11 mouse cellular contexts compared by ENCODE assay signal in the genomic region with DNA sequence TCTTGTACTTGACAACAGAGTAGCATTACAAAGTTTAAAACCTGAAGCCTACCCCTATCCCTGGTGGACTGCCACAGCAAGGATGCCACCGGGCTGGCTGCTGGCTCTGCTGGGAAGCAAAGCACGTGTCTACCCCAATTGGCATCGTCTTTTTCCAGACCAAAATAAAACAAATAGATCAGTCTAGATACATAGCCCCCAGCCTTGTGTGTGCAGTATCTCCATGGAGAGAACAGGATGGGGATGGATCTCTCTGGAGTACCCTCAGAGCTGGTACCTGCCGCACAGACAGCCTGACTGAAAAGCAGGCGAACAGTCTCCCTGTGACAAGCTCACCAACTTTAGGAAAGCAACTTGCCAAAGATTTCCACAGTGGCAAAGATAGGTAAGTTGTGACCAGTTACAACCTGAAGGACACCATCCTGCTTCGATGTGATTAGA. TPM values are rescaled to one million over a fixed set of nuclear protein-coding genes. Genes with fewer than 3 reads are reported as not detected.
A peak's percentile ranks its signal among the peaks of the same experiment; 100 is the strongest.
DNase-seq lines count a peak whose midpoint lies in the region; ATAC-seq and TF ChIP-seq lines count a peak whose summit lies in the region.
"Had no signal": no experiment of that assay in that cellular context is flagged by ENCODE, and none has a peak within 500 bp of the region (broad histone marks: within the 10 kb centered on the region; RNA-seq: fewer than 3 reads in every experiment).

No protein-coding gene starts in this region.

- DNase-seq in heart, adult 2 months, result no peak
- no peak for DNase-seq in heart, postnatal 10 days
- no peak for DNase-seq in CH12.LX (ENCODE audit: extremely low read depth)
- DNase-seq in forebrain, postnatal 0 days, result peak; percentile 52
- DNase-seq in spleen, postnatal 14 days (ENCODE audit: low spot score in 2 of 2), result no peak
- DNase-seq in layer of hippocampus, adult 8-10 months (ENCODE audit: low spot score in 2 of 2), result no peak
- no peak for DNase-seq in B cell, adult 2 months
- DNase-seq: adrenal gland, postnatal 10 days; lung, postnatal 14 days had no signal

- no peaks in the 10 kb centered on the region for H3K79me2 ChIP-seq in heart, adult 2 months (replicated peaks; ENCODE audit: control insufficient read depth, insufficient read depth, low read length)
- H3K79me2 ChIP-seq in CH12.LX (replicated peaks; ENCODE audit: control insufficient read depth, extremely low read depth, insufficient read depth, poor library complexity, severe bottlenecking), result peaks cover 99% of the 10 kb centered on the region
- H3K79me2 ChIP-seq in macrophage (ENCODE audit: inconsistent target), result peaks cover 95% of the 10 kb centered on the region

- peaks cover 16% of the 10 kb centered on the region for H3K4me1 ChIP-seq in heart, adult 2 months (ENCODE audit: control insufficient read depth, insufficient read depth, low read length)
- H3K4me1 ChIP-seq in CH12.LX (ENCODE audit: control insufficient read depth in 1 of 2, insufficient read depth in 2 of 2), result peaks cover 2 to 38% of the 10 kb centered on the region in 2 experiments; a peak in 3 of 4 replicates
- peaks cover 22% of the 10 kb centered on the region for H3K4me1 ChIP-seq in forebrain, postnatal 0 days (ENCODE audit: insufficient read depth)

- in situ Hi-C loops in CH12.LX (cut with MboI; ENCODE audit: low pct_ligation_motif_present, low pct_unique_long_range_greater_than_20kb, low sequenced_read_pairs), result loop anchor here (10.0 to 25.0 kb wide), 3 partner anchors 180 to 1332 kb away; partner anchors contain the start of gene Gtdc1

- dilution Hi-C loops in CH12.LX (cut with MboI; ENCODE audit: extremely low pct_ligation_motif_present, extremely low pct_unique_long_range_greater_than_20kb, low sequenced_read_pairs), result no loop called here

- intact Hi-C loops in heart, adult 2 months (cut with DNase I), result loop anchor here (5.0 kb wide), 1 partner anchor 83 kb away; no protein-coding TSS in a partner anchor
- intact Hi-C loops in heart, postnatal 10 days (cut with DNase I), result loop anchor here (5.0 to 10.0 kb wide), 2 partner anchors 68 to 550 kb away; no protein-coding TSS in a partner anchor

- peak overlapping the region; percentile 48 for H3K27ac ChIP-seq in heart, adult 2 months
- H3K27ac ChIP-seq in CH12.LX (ENCODE audit: insufficient read depth, low read depth) (peak overlapping the region; percentile 69), macrophage (peak overlapping the region; percentile 99)
- peak overlapping the region; percentile 98 for H3K27ac ChIP-seq in forebrain, postnatal 0 days (ENCODE audit: low read depth, low read length)

- 42% methylated on average over 6 of the region's 6 CpGs for WGBS in heart, adult 2 months
- 30% methylated on average over 6 of the region's 6 CpGs for WGBS in forebrain, postnatal 0 days
- 88% methylated on average over 6 of the region's 6 CpGs for WGBS in macrophage (ENCODE audit: missing documents)

- H3K4me2 ChIP-seq in CH12.LX (ENCODE audit: insufficient read depth, low read depth, poor library complexity, severe bottlenecking), result peak overlapping the region; percentile 87
- H3K4me2 ChIP-seq in forebrain, postnatal 0 days (ENCODE audit: low read depth), result peak overlapping the region; percentile 69

- H3K4me3 ChIP-seq in heart, adult 2 months, result peak overlapping the region; percentile 26
- H3K4me3 ChIP-seq in CH12.LX (replicated peaks in 1 of 3; ENCODE audit: low read depth in 2 of 3, low read length in 2 of 3, poor library complexity in 1 of 3) (peak overlapping the region; percentile 32 to 51 (median 45)), macrophage (ENCODE audit: inconsistent target) (peak overlapping the region; percentile 81; the same call in 1 of the 2 replicates)
- peak overlapping the region; percentile 56 for H3K4me3 ChIP-seq in forebrain, postnatal 0 days (ENCODE audit: low read depth, low read length)

- H3K9me3 ChIP-seq in CH12.LX (replicated peaks; ENCODE audit: low read length), result no peaks in the 10 kb centered on the region
- H3K9me3 ChIP-seq in forebrain, postnatal 0 days (ENCODE audit: low read length), result no peaks in the 10 kb centered on the region

- ATAC-seq in forebrain, postnatal 0 days, result no peak
- ATAC-seq: CD4-positive, CD25-positive, alpha-beta regulatory T cell, adult 4 months had no signal

- no peak for TF ChIP-seq CTCF in heart, adult 2 months (IDR thresholded peaks at IDR 0.05)
- TF ChIP-seq CTCF in CH12.LX (conservative IDR thresholded peaks at IDR 0.05 in 1 of 2, IDR thresholded peaks at IDR 0.05 in 1 of 2; ENCODE audit: low read depth in 2 of 2, low read length in 2 of 2), result no peak
- no peak for TF ChIP-seq CTCF in forebrain, postnatal 0 days (IDR thresholded peaks at IDR 0.05; ENCODE audit: low read depth)

- no peak for TF ChIP-seq RAD21 in CH12.LX (IDR thresholded peaks at IDR 0.05; ENCODE audit: low read depth, low read length)

- TF ChIP-seq EP300 in heart, adult 2 months (IDR thresholded peaks at IDR 0.05; ENCODE audit: insufficient read depth, low read depth, low read length), result no peak
- no peak for TF ChIP-seq EP300 in CH12.LX (IDR thresholded peaks at IDR 0.05; ENCODE audit: low read length)

- H3K36me3 ChIP-seq in heart, adult 2 months (ENCODE audit: control insufficient read depth, insufficient read depth, low read length), result peaks cover 32% of the 10 kb centered on the region
- H3K36me3 ChIP-seq in CH12.LX (replicated peaks in 1 of 2; ENCODE audit: control insufficient read depth in 1 of 2, insufficient read depth in 1 of 2, low read length in 1 of 2) (peaks cover 7 to 11% of the 10 kb centered on the region in 2 experiments), macrophage (ENCODE audit: inconsistent target) (peaks cover 20% of the 10 kb centered on the region; the same call in 1 of the 2 replicates)
- H3K36me3 ChIP-seq in forebrain, postnatal 0 days (ENCODE audit: insufficient read depth), result no peaks in the 10 kb centered on the region

- H3K9ac ChIP-seq in heart, adult 2 months (ENCODE audit: low read depth, low read length), result peak overlapping the region; percentile 47
- H3K9ac ChIP-seq in CH12.LX (ENCODE audit: insufficient read depth, low read depth), result peak overlapping the region; percentile 52
- H3K9ac ChIP-seq in forebrain, postnatal 0 days, result peak overlapping the region; percentile 95

- no peak for TF ChIP-seq POLR2A in heart, adult 2 months (IDR thresholded peaks at IDR 0.05; ENCODE audit: insufficient read depth, low read depth, low read length)
- no peak for TF ChIP-seq POLR2A in CH12.LX (IDR thresholded peaks at IDR 0.05; ENCODE audit: low read depth, low read length)

- H3K27me3 ChIP-seq in heart, adult 2 months (ENCODE audit: control insufficient read depth, insufficient read depth, low read length), result no peaks in the 10 kb centered on the region
- no peaks in the 10 kb centered on the region for H3K27me3 ChIP-seq in CH12.LX (replicated peaks)
- H3K27me3 ChIP-seq in forebrain, postnatal 0 days (ENCODE audit: insufficient read depth, low read length), result no peaks in the 10 kb centered on the region

TF ChIP-seq in CH12.LX, 34 proteins besides CTCF, POLR2A, EP300 and RAD21:
- TF ChIP-seq PAX5 (IDR thresholded peaks at IDR 0.05; ENCODE audit: low read length) (no peak), JUN (IDR thresholded peaks at IDR 0.05; ENCODE audit: insufficient read depth, low read depth, low read length) (no peak), ZMIZ1 (IDR thresholded peaks at IDR 0.05; ENCODE audit: low read depth, low read length) (no peak), MAZ (IDR thresholded peaks at IDR 0.05; ENCODE audit: low read depth, low read length) (no peak), ELF1 (IDR thresholded peaks at IDR 0.05; ENCODE audit: low read depth, low read length) (no peak), RCOR1 (conservative IDR thresholded peaks at IDR 0.05; ENCODE audit: low read depth, low read length) (no peak), MAFK (IDR thresholded peaks at IDR 0.05; ENCODE audit: insufficient replicate concordance, low read length) (no peak), USF2 (conservative IDR thresholded peaks at IDR 0.05; ENCODE audit: low read depth, low read length) (no peak), E2F4 (IDR thresholded peaks at IDR 0.05; ENCODE audit: insufficient replicate concordance, low read depth, low read length) (no peak)
TF ChIP-seq in CH12.LX: peak in this region for 0.

RNA-seq across cellular contexts. Expression of gene Zeb2, which starts 11.9 kb away (rescaled TPM):
- total RNA-seq in heart, adult 2 months (2021), result 10 to 100 TPM; 46.7 to 50.0 TPM
- 16.5 and 34.3 TPM in 2 replicates for polyA plus RNA-seq in heart, adult 2 months (2012; rRNA removed)
- 10 to 100 TPM; 62.7 to 77.7 TPM for total RNA-seq in heart, postnatal 10 days (2021)
- 20.6 and 25.8 TPM in 2 replicates for total RNA-seq in CH12.LX (2012; rRNA removed)
- 12.9 and 13.2 TPM in 2 replicates for total RNA-seq in CH12.LX (2014; rRNA removed)
- 20.8 and 21.1 TPM in 2 replicates for polyA plus RNA-seq in CH12.LX (2012; ENCODE audit: insufficient read length, low read depth)
- 150 and 186 TPM in 2 replicates for total RNA-seq in forebrain, postnatal 0 days (2014; rRNA removed)
- 47.7 and 50.6 TPM in 2 replicates for polyA plus RNA-seq in forebrain, postnatal 0 days (2015; fragmentation: Nextera tagmentation; extraction: Ambion mirVana)
- total RNA-seq in macrophage (2018; cell fraction: chromatin; rRNA removed), result 1,000 to 10,000 TPM; 2,413 to 6,939 (median 3,772) TPM
- total RNA-seq in macrophage (2018; cell fraction: cytosol; rRNA removed), result 100 to 1,000 TPM; 305 to 558 (median 425) TPM
- total RNA-seq in macrophage (2018; cell fraction: nucleus; rRNA removed), result 1,000 to 10,000 TPM; 1,334 to 4,677 (median 2,196) TPM
- polyA plus RNA-seq in macrophage (2018), result 134 to 164 TPM (median 138 TPM) in 3 replicates
- total RNA-seq in layer of hippocampus, adult 8-10 months (2022), result 100 to 1,000 TPM; 346 to 374 (median 360) TPM

Comparison
In these comparisons a context has a peak if more than half of its experiments do, and no peak if none do; other contexts are left out.
1. H3K27ac ChIP-seq: peak in every context shown above with its lines; median percentile 99 in macrophage; 98 in forebrain, postnatal 0 days; 69 in CH12.LX; 48 in heart, adult 2 months.
2. H3K4me3 ChIP-seq: peak in every context shown above with its lines; median percentile 81 in macrophage; 56 in forebrain, postnatal 0 days; 45 in CH12.LX; 26 in heart, adult 2 months.